Mouse (Mus musculus) c-Kit-negative CD71-positive TER-119-positive erythroid progenitor cells, embryonic 14.5 days (primary cell): ENCODE measurements around the gene 6430548M08Rik.
A peak's percentile ranks its signal among the peaks of the same experiment; 100 is the strongest.

ENCODE experiments used
- DNase-seq: peaks from one replicate; pipeline ENCODE4 v3.0.0-alpha.2; 2013; ENCODE audit warnings: low read depth, low spot score

The 6430548M08Rik gene

GRCm38 (mm10) chr8:120143911-120144651, 30.1 kb downstream of the 6430548M08Rik start:
- DNase-seq, result no peak

- no peak for DNase-seq
These were observed 30.8 kb downstream of the 6430548M08Rik start for GRCm38 (mm10) chr8:120144652-120145301.

- DNase-seq, result no peak
These were observed 32.1 kb downstream of the 6430548M08Rik start for GRCm38 (mm10) chr8:120146051-120146450.

- no peak for DNase-seq
These were observed 36.1 kb downstream of the 6430548M08Rik start for GRCm38 (mm10) chr8:120150028-120150427.

- DNase-seq, result no peak
These were observed 37.2 kb downstream of the 6430548M08Rik start for GRCm38 (mm10) chr8:120151151-120151550.

- no peak for DNase-seq
These were observed 38.7 kb downstream of the 6430548M08Rik start for GRCm38 (mm10) chr8:120152636-120153035.

- DNase-seq, result no peak
These were observed 46.4 kb downstream of the 6430548M08Rik start for GRCm38 (mm10) chr8:120160366-120160765.

- no peak for DNase-seq
These were observed 47.9 kb downstream of the 6430548M08Rik start for GRCm38 (mm10) chr8:120161658-120162403.

GRCm38 (mm10) chr8:120162404-120162752, 48.4 kb downstream of the 6430548M08Rik start:
- DNase-seq, result no peak

- no peak for DNase-seq
These were observed 49.4 kb downstream of the 6430548M08Rik start for GRCm38 (mm10) chr8:120163376-120163775.

GRCm38 (mm10) chr8:120164026-120164425, 50.1 kb downstream of the 6430548M08Rik start:
- DNase-seq, result no peak

GRCm38 (mm10) chr8:120167136-120167535, 53.2 kb downstream of the 6430548M08Rik start:
- no peak for DNase-seq

GRCm38 (mm10) chr8:120167821-120168220, 53.9 kb downstream of the 6430548M08Rik start:
- no peak for DNase-seq

GRCm38 (mm10) chr8:120169119-120169518, 55.2 kb downstream of the 6430548M08Rik start:
- DNase-seq, result no peak

GRCm38 (mm10) chr8:120173195-120173594, 59.2 kb downstream of the 6430548M08Rik start:
- no peak for DNase-seq

GRCm38 (mm10) chr8:120174606-120175005, 60.7 kb downstream of the 6430548M08Rik start:
- DNase-seq, result no peak

- DNase-seq, result no peak
These were observed 62.7 kb downstream of the 6430548M08Rik start for GRCm38 (mm10) chr8:120176605-120177004.

GRCm38 (mm10) chr8:120177318-120178123, 63.6 kb downstream of the 6430548M08Rik start, which contains the start of gene Fam92b:
Fam92b (minus strand) TSS chr8:120177466.
- DNase-seq, result no peak

GRCm38 (mm10) chr8:120178124-120178514, 64.2 kb downstream of the 6430548M08Rik start:
- DNase-seq, result no peak

- DNase-seq, result peak; percentile 51
These were observed 65.1 kb downstream of the 6430548M08Rik start for GRCm38 (mm10) chr8:120179027-120179431.

GRCm38 (mm10) chr8:120180445-120180970, 66.6 kb downstream of the 6430548M08Rik start:
- no peak for DNase-seq
